Mouse (Mus musculus): ENCODE data around the gene Fam131a.
A peak's percentile ranks its signal among the peaks of the same experiment; 100 is the strongest.

Gene Fam131a

DNA sequence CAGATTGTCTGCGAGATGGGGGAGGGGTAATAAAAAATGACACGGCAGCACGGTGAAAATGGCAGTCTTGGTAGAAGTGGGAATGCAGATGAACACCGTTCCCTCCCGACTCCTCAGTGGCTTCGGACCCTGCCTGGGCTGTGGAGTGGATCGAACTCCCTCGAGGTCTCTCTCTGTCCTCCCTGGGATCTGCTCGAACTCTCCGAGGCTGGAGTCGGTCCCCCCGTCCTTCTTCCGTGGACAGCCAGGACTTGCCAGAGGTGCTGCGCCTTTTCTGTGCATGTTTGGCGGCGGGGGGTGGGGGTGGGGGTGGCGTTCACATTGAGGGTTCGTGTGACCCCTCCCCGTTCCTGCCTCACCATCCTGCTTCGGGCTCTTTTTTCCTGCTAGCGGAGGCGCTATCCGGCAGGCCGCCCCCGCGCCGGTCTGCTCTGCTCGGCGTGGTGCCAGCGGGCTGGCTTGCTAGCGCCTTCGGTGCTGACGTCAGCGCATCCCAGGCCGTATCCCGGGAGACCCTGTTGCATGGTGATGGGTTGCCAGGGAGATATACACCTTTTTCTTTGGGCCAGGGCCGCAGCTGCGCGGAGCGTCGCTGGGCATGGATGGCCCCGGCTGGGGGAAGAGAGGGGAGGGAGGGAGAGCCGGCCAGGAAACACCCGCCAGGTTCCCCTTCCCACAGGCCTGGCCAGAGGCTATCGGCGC, 2.7 kb downstream of the Fam131a start:
- DNase-seq (ENCODE audit: low spot score in 2 of 2): peak; percentile 99

DNA sequence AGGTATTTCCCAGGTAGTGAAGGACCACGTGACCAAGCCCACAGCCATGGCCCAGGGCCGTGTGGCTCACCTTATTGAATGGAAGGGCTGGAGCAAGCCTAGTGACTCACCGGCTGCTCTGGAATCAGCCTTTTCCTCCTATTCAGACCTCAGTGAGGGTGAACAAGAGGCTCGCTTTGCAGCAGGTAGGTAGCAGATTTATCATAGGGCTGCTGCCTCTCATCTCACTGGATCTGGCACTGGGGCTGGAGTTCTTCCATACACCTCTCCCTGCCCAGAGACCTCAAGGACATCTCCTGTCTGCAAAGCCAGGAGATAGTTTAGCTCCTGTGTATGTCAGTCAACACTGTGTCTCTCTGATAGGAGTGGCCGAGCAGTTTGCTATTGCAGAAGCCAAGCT, 6.2 kb downstream of the Fam131a start:
- DNase-seq (ENCODE audit: low spot score in 2 of 2): no peak

DNA sequence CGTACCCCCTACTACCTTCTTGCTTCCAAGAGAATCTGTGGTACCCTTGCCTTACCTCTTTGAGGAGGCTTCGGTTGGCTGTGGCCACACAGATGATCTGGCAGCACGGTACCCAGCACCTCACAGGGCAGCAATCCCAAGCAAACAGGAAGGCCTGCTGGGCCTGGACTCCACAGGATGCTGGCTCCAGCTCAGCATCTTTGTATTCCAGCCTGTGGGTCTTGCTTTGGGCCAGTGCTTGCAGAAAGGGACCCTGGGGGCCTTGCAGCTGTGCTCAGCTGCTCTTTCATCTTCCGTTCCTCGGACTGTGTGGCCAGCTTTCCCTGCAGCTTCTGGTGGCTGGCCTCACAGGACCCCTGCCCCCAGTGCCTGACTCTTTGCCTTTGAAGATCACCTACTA, 7.0 kb downstream of the Fam131a start:
- DNase-seq (ENCODE audit: low spot score in 2 of 2): peak; percentile 35 to 57

DNA sequence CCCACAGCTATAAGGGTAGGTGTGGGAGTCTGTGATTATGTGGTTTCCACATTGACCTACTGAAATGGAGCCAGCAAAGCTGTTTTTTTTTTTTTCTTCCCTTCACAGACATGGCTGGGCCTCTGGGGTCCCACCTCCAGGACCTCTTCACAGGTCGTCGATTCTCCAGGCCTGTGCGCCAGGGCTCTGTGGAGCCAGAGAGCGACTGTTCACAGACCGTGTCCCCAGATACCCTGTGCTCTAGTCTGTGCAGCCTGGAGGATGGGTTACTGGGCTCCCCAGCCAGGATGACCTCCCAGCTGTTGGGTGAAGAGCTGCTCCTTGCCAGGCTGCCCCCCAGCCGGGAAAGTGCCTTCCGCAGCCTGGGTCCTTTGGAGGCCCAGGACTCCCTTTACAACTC, 8.3 kb downstream of the Fam131a start:
- DNase-seq (ENCODE audit: low spot score in 2 of 2): peak in 1 of 2 experiments; percentile 39

DNA sequence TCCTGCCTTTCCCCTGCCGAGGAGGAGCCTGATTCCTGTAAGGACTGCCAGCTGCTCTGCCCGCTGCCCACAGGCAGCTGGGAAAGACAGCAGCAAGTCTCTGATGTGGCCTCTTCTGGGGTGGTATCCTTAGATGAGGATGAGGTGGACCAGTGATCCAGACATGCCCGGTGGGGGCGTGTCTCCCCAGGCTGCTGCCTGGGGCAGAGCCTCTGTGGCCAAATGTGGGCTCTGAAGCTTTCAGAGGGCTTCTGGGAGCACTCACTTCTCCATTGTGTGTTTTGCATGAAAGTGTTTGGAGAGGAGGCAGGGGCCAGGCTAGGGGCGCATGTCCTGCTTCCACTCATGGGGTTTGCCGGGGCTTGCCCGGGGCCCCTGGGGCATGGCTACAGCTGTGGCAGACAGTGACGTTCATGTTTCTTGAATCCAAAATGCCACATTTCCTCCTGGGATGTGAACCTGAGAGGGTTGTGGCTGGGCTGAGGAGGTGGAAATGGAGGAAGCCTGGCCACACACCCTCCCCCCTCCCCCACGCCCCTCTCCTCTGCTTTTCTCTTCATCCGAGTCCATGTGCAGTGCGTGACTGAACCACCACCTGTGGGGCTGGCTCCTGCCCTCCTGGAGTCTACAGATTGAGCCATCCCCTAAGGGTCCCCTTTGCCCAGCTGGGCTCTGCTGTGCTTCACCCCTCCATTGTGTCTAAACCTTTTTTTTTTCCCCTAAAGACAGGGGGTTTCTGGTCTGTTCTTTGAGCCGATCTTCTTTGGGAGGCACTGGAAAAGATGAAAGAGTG, 8.9 kb downstream of the Fam131a start:
- no peak for DNase-seq (ENCODE audit: low spot score in 2 of 2)

DNA sequence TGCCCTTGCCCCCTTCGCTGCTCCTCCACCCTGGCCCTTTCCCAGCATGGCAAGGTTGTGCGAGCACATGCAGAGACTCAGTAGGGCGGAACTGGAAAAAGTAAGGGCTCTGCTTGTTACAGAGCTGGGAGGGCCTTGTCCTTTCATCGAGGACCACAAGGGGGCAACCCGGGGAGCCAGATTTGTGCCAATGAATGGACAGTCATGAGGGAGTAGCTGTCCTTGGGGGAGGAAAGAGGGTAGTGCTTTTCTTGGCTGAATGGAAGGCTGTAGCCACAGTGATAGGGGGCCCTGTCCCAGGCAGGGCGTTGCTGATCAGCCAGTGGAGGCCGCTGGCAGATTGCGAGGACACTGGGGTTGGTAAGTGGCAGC, 9.5 kb downstream of the Fam131a start:
- DNase-seq (ENCODE audit: low spot score in 2 of 2): peak; percentile 86 to 88

DNA sequence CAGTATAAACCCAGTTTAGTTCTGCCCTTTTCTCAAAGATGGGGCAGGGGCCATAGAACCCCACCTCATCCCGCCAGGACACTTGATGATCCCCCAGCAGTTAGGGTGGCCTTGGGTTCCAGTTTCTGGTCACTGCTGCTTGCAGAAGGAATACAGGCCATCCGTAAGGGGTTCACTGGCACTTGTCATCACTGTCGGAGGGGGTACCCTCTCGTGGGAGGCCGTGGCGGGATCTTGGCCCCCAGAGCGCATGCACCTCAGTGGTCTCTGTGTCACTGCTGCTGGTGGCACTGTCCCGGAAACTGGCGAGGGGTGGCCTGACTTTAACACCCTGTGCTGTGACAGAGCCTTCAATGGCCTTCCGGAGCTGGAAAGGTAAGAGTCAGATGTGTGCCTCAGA, 10.0 kb downstream of the Fam131a start:
- DNase-seq (ENCODE audit: low spot score in 2 of 2): peak; percentile 32 to 52

DNA sequence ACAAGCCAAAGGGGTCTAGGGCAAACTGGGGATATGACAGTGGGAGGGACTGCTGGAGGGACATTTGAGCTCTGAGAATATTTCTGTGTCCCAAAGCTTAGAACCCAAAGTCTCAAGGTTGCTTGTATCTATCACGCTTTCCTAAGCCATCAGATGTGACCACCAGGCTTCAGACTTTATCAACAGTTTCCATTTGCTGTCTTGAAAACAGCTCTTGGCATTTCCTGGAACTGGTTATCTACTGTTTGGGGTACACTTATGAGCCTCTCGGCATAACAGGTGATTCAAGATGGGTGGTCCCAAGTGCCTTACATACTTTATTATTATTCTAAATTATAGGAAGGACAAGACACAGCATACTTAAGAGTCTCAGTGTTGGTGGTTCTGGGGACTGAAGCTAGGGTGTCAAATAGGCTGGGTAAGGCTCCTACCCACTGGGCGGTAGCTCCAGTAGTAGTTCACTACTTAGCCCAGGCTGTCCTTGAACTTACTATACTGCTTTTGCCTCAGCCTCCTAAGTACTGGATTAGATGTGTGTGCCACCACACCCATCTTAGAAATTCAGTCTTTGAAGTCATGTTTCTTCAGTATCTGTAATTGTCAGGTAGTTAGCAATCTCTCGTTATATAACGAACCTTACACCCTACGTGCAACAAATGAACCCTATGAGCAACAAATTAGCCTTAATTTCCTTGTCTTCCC, 10.8 kb downstream of the Fam131a start:
- no peak for DNase-seq (ENCODE audit: low spot score in 2 of 2)

DNA sequence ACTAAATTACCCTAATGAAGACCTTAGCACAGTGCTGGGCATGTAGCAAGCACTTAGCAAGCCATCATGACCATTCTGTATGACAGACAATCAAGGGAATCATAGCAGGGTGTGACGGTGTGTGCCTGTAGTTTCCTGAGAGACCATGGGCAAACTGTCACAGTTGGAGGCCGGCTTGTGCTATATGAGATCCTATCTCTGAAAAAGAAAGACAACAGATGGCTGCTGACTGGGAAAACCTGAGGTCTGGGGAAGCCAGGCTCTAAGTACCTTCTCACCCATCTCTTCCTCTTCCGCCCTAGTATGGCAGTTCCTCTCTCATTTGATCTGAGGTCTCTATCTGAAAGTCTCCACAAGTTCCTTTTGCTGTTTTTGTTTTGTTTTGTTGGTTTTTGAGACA, 12.7 kb downstream of the Fam131a start:
- no peak for DNase-seq (ENCODE audit: low spot score in 2 of 2)

DNA sequence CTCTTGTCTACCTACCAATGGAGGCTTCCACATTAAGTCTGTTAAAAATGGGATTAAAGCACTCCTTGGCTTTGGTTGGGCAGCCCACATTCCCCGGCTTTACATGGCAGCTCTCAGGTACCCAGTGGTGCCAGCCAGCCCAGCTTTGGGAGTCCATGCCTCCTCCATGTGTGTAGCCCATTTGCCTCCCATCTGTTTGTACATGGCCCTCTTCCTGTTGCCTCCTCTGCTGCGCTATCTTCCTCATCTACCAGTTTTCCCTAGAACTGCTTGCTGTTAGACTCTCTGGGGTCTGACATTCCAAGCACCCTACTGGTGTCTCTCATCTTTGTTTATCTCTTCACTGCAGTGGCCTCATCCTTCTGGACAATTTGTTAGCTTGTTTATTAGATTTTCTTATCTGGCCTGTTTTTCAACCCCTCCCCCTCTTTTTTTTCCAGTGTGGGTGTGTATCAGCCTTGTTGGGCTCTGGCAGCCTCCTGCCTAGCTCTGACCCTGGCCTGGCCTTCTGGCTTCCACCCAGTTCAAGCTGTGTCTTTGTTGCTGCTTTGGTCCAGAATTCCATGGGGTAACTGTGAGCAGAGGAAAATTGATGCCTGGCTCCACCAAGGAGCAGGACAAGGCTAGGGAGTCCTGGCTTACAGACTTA, 13.5 kb downstream of the Fam131a start:
- DNase-seq (ENCODE audit: low spot score in 2 of 2): peak; percentile 55 to 59

DNA sequence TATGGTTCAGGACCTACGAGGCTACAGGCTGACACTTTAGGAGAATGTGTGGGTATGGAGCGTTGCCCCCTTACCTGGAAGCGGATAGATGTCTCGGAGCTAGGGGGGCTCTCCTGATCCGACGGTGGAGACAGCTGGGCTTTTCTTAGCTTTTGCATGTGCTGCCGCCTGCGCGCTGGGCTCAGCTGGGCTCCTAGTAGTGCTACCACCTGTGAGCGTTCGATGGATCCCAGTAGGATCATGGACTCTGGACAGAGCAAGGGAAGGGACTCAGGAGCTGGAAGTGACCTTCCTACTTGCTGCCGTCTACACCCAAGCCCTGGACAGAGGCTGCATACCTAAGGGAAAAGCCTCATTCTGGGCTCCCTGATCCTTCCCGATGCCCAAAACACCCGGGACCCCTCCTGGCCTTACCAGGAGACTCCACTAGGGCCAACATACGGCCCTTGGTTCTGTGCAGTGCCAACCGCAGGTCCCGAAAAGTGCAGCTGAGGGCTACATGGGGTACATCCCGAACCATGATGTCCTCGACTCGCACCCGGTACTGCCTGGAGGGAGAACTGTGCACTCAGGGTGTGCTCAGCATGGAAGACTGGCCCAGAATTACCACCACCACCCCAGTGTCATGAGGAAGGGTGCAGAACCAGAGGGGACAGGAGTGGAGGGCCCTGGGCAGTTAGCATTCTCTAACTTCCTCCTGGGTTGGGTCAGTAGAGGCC, 15.3 kb downstream of the Fam131a start:
- no peak for DNase-seq (ENCODE audit: low spot score in 2 of 2)

DNA sequence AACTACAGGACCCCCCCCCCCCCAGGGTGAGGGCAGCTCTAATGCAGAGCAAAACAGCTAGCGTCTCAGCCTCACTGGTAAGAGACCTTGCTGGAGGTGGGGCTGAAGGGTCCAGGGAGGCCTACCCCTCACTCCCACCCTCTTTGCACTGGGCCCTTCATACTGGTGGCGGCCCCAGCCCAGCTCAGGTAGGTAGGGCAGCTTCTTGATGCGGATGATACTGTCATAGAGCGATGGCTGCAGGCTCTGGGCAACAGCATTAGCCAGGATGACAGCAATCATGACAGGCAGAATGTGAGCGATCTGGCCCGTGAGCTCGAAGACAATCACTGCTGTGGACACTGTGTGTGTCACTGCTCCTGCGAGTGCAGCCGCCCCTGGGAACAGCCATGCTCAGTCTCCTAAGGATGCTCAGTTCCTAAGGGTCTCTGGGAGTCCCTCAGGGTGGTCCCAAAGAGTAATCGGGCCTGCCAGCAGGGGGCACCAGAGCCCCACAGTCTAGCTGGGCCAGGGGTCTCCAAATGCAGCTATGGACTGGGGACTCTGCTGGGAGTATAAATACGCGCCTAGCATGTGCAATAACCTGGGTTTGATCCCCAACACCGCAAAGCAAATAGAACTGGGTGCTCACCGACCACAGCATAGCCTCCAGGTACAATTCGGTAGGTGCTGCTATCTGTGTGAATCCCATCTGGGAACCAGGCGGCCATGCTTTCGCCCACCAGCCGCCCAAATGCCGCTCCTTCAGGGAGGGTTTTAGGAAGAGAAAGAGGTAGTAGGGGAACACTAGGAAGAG, 16.1 kb downstream of the Fam131a start:
- peak in 1 of 2 experiments; percentile 69 for DNase-seq (ENCODE audit: low spot score in 2 of 2)

DNA sequence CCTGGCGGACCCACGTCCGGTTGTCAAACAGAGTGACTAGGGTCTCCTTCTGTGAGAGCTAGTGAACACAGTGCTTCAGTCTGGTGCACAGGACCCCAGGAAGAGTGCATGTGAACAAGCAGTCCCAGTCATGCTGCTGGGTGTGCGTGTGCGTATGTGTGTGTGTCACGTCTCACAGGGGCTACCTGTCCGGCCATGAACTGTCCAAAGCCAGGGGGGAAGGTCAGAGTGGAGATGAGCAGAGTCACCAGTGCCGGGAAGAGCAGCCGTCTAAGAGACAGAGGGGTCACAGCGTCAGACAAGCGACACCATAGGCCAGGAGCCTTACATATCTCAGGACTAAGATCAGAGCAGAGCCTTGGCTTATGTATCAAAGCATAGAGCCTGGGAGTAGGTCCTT, 17.3 kb downstream of the Fam131a start:
- DNase-seq (ENCODE audit: low spot score in 2 of 2): no peak

DNA sequence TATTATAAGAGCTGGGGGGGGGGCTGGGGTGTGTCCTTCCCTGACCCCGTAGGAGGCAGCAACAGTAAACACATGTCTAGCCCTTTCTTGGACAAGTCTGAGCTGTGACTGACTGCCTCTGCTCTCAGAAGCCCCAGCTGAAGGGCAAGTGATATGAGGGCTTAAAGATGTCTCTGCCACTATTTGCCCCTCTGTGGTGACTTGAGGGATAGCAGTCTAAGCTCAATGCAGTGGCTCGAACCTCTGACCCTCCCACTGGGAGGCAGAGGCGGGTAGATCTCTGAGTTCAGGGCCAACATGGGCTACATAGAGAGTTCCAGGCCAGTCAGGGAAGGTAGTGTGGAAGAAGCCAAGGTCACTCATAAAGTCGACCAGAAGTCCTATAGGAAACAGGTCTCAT, 17.8 kb downstream of the Fam131a start:
- no peak for DNase-seq (ENCODE audit: low spot score in 2 of 2)

DNA sequence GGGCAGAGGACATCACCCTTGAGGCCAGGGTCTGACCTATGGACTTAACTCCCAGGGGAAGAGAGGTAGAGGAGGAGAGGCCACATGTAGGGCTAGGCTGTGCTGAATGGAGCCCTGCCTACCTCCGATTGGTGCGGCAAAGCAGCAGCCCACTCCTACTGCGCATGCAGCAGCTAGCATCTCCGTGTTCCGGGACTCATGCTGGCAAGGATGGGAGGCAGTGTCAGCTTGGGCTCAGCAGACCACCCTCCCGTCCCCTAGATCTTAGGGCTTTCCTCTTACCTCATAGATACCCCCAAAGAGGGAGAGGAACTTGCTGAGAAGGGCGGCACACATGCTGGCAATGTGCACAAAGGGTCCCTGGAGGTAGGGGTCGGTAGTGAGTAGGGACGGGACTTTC, 19.1 kb downstream of the Fam131a start:
- DNase-seq (ENCODE audit: low spot score in 2 of 2): no peak

DNA sequence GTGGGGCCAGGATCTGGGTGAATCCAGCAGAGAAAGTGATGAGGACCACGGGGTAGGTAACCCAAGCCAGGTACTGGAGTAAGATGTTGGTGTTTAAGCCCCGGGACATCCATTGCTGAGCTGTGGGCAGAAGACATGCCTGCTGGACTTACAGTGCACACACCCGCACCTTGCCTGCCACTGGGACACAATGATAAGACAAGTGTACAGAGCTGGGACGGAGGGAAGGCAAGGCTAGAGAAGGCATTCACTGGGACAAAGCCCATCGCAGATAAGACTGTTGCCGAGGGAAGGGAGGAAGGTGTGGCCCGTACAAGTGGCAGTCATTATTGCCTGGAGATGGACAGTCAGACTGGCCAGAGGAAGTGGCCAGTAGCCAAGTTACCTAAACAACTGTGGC, 19.8 kb downstream of the Fam131a start:
- DNase-seq (ENCODE audit: low spot score in 2 of 2): no peak

DNA sequence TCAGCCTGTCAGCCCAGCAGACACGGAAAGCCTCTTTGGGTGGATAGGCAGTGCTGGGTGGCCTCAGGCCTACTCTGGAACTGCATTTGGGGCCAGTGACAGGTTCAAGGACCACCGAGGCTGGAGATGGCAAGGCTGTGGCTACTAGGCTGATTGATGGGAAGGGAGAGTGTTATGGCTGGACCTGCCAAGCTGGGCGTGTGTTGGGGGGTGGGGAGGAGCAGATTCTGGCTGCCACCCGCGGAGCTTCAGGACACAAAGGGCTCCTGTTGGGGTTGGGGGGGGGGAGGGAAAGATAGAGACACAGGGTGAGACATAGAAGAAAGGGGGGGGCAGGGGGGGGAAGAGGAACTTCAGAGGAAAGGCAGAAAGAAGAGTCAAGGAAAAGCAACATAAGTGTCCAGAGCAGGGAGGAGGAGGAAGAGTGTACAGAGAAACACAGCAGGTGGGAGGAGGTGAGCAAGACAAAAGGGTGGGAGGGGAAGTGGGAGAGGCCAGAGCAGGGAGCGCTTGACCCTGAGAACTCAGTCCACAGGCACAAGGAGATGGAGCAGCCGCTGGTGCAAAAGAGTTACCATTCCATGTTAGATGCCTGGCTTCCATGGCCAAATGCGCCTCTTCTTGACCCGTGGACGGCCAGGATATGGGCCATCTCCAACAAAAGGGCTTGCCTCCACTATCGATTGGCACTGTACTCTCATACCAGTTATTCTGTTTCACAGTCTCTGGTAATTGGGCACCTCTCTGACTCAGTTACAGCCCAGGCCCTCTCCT, 21.5 kb downstream of the Fam131a start:
- DNase-seq (ENCODE audit: low spot score in 2 of 2): no peak

DNA sequence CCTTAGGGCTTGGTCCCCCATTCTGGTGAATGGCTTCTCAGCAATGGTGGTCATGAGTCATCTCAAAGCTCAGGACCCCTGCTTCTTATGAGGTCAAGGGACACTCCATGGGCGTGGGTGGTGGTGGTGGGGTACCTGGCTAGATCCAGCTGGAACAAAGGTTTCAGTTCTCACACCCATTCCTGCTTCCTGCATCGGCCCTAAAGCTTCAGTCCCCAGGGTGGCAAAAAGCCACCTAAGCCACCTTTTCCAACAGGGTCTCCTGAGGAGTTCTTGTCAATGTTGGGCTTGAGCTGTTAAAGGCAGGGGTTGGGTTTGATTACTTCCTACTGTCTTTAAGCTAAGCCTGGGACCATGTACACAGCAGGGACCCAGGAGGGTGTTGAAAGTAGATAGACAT, 22.1 kb downstream of the Fam131a start:
- no peak for DNase-seq (ENCODE audit: low spot score in 2 of 2)

DNA sequence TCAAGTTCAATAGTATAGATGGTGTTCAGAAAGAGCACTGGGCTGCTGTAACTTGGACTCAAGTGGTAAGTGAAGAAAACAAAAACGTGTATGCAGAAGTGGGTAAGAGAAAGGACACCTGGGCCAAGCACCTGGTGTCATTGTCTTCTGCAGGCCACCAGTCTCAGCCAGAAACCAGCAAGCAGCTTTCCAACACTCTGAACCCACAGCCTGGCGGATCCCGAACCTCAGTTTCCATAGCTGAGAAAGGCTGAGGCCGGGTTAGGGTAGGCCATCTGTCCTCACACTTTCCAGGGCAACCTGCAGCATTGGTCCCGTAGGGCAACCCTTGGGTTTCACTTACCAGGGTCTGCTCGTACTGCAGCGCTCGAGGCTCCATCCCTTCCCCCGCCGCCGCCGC, 22.5 kb downstream of the Fam131a start:
- peak in 1 of 2 experiments; percentile 52 for DNase-seq (ENCODE audit: low spot score in 2 of 2)

Data from right cerebral cortex, postnatal 10 days (tissue).